Mouse (Mus musculus) layer of hippocampus, adult 18-20 months (tissue): ENCODE data around the gene Gm7903. TPM values are rescaled to one million over a fixed set of nuclear protein-coding genes. Genes with fewer than 3 reads are reported as not detected.
"Not testable (repeated sequence)": the region's sequence is repeated elsewhere in the genome, so short reads cannot be mapped to it uniquely, and the experiment has no call there.

Experiments
- DNase-seq, 2 experiments: peaks; one replicate each; pipeline ENCODE4 v3.0.0; 2022; ENCODE audit warnings: low spot score in 2 of 2
- long read RNA-seq: library from polyadenylated mRNA; stranded (forward); transcript quantifications from one replicate; pipeline ENCODE4 v2.0.0, GENCODE M21; 2021
- total RNA-seq, 2 experiments: library from RNA; stranded (reverse); gene quantifications; 2 replicates each; pipeline ENCODE4 v1.2.3; 2021

Gene Gm7903
- not detected for total RNA-seq
- long read RNA-seq: 0 reads

- DNase-seq: not testable (repeated sequence)
Measured at GRCm38 (mm10) chrX:135433535-135433934, at the start of gene Gm7903. Gene Gm7903, plus strand, starts transcription at chrX:135433835.

- DNase-seq: not testable (repeated sequence)
Measured at GRCm38 (mm10) chrX:135403578-135403977, 30.1 kb upstream of the Gm7903 start.

DNA sequence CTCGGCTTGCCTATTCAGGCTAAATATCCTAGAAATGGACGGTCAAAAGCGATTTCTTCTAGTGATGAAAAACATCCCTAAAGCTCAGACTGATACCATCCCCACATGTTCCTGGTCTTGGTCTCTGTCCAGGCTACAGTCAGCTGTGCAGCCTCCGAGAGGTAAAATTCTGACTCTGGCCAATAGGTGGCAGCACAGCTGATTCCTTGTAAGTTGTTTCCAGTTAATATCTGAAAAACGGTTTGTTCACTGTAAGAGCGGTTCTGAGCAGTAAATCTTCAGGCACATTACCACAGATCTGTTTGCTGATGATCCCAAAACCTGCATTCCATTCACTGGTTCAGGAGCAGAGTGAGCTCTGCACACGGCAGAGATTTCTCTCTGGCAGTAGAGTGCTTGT lies 12.4 kb upstream of the Gm7903 start:
- DNase-seq: not testable (repeated sequence)

DNA sequence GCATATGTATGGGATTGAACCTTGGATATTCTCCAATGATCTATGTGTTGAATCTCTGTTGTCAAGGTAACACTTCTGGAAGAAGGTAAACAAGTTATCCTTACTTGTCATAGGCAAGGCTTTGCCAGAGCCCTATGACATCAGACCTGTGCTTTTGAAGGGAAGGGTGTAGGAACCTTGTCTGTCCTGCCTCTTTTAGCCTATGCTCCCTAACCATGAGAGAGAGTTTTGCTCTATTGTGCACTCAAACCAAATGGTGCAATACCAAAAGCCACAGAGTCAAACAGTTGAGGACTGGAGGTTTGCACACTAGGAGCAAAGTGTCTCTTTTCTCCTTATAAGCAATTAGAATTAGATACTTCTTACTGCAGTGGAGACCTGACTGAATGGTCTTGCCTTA lies 11.8 kb upstream of the Gm7903 start:
- DNase-seq: not testable (repeated sequence)

- not testable (repeated sequence) for DNase-seq
Measured at GRCm38 (mm10) chrX:135422473-135422872, 11.2 kb upstream of the Gm7903 start.

- not testable (repeated sequence) for DNase-seq
Measured at GRCm38 (mm10) chrX:135464160-135464559, 30.5 kb downstream of the Gm7903 start.

DNA sequence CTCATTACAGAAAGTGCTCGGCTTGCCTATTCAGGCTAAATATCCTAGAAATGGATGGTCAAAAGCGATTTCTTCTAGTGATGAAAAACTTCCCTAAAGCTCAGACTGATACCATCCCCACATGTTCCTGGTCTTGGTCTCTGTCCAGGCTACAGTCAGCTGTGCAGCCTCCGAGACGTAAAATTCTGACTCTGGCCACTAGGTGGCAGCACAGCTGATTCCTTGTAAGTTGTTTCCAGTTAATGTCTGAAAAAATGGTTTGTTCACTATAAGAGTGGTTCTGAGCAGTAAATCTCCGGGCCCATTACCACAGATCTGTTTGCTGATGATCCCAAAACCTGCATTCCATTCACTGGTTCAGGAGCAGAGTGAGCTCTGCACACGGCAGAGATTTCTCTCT lies 48.3 kb downstream of the Gm7903 start:
- not testable (repeated sequence) for DNase-seq

GRCm38 (mm10) chrX:135483183-135483582 lies 49.5 kb downstream of the Gm7903 start:
- DNase-seq: not testable (repeated sequence)

Other genes starting within 250 kb of the Gm7903 start
- 100 to 1,000 TPM in 1 of 2 experiments, 10 to 100 TPM in 1; 96.0 to 126 TPM for gene Tceal6, start 223.1 kb upstream of the Gm7903 start, total RNA-seq
- not detected for gene Pramel3, start 131.5 kb upstream of the Gm7903 start, total RNA-seq
- gene Gm5128, start 60.6 kb upstream of the Gm7903 start, total RNA-seq: not detected
- not detected for gene AV320801, start 60.8 kb downstream of the Gm7903 start, total RNA-seq
- gene Nxf7, start 164.9 kb downstream of the Gm7903 start, total RNA-seq: not detected
- gene Prame, start 193.9 kb downstream of the Gm7903 start, total RNA-seq: not detected